Mouse (Mus musculus): ENCODE data around the gene Ubac2.

- TF ChIP-seq POLR2A (IDR thresholded peaks at IDR 0.05; ENCODE audit: borderline replicate concordance, control insufficient read depth, low read depth, low read length) (no peak), CTCF (IDR thresholded peaks at IDR 0.05; ENCODE audit: control insufficient read depth, insufficient read depth, low read length) (no peak)
Measured at GRCm38 (mm10) chr14:121991921-121992320, 113.5 kb downstream of the Ubac2 start.

All from bone marrow, adult 2 months (tissue).